Mouse (Mus musculus): Measurements from ENCODE around the gene Rdh8.

DNA sequence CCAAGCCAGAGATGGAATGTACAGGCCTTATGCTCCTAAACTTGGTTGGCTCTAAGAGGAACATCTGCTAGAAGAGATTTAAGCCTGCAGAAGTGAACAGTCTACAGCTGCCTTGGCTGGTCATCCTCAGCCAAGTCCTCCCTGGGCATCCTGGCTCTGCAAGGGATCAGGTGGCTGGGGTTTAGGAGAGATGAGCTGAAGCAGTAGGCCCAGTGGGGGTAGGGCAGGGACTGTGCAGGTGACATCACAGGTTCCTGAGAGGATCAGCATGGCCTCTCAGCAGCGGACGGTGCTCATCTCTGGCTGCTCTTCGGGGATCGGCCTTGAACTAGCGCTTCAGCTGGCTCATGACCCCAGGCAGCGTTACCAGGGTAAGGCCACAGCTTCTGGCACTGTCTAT lies at the start of gene Rdh8:
- no peak for TF ChIP-seq POLR2A (IDR thresholded peaks at IDR 0.05; ENCODE audit: borderline replicate concordance, extremely low read depth, low read depth, low read length)
- no peak for TF ChIP-seq CTCF (IDR thresholded peaks at IDR 0.05; ENCODE audit: insufficient read depth, low read length)

All from lung, adult 2 months (tissue).